Mouse (Mus musculus) limb, embryonic 13.5 days (tissue): ENCODE measurements at regions not wholly inside any gene's neighbourhood (a gene's known extent, or its start where the extent isn't known, plus 50 kb on each side); places are given as distances from the start of the nearest gene placed in this dataset.

Experiments used
- ATAC-seq: fragments of 200-750 bp; cut with Nextera tagmentation; 2 replicates; pipeline ENCODE4 v1.8.0; 2017; ENCODE audit warnings: low read depth, moderate number of reproducible peaks, moderate TSS enrichment; ENCODE audit not compliant: low FRiP score
- H3K27ac ChIP-seq: fragments of 300-500 bp; sonication (generic); 2 replicates; pipeline ENCODE4 v1.5.1; 2015; ENCODE audit warnings: inconsistent platforms, mild to moderate bottlenecking, moderate library complexity
- H3K27me3 ChIP-seq: fragments of 300-500 bp; sonication (generic); 2 replicates; pipeline ENCODE4 v1.6.1; 2015; ENCODE audit warnings: mild to moderate bottlenecking, inconsistent platforms
- H3K36me3 ChIP-seq: fragments of 300-500 bp; sonication (generic); 2 replicates; pipeline ENCODE4 v1.6.1; 2015; ENCODE audit warnings: inconsistent platforms, mild to moderate bottlenecking, moderate library complexity
- H3K4me1 ChIP-seq: fragments of 300-500 bp; sonication (generic); 2 replicates; pipeline ENCODE4 v1.6.1; 2015; ENCODE audit warnings: inconsistent platforms
- H3K4me2 ChIP-seq: fragments of 300-500 bp; sonication (generic); replicated peaks from 2 replicates; pipeline ENCODE4 v1.6.1; 2015; ENCODE audit warnings: inconsistent platforms, mild to moderate bottlenecking, moderate library complexity
- H3K4me3 ChIP-seq: fragments of 300-500 bp; sonication (generic); 2 replicates; pipeline ENCODE4 v1.5.1; 2015; ENCODE audit warnings: moderate library complexity, mild to moderate bottlenecking, inconsistent platforms
- H3K9ac ChIP-seq: fragments of 300-500 bp; sonication (generic); 2 replicates; pipeline ENCODE4 v1.6.1; 2015; ENCODE audit warnings: mild to moderate bottlenecking, inconsistent platforms
- H3K9me3 ChIP-seq: fragments of 300-500 bp; sonication (generic); 2 replicates; pipeline ENCODE4 v1.6.1; 2016; ENCODE audit warnings: inconsistent platforms
- WGBS: fragments of 180-500 bp; shearing (Covaris S2); methylation state at CpG from one replicate; pipeline ENCODE4 v1.1.7; 2015; 5-methylcytosine and 5-hydroxymethylcytosine counted together

- ATAC-seq = no peak
- WGBS = 87% methylated on average over 3 of the region's 3 CpGs
- Histone ChIP-seq H3K4me3 (no peak overlapping the region), H3K27ac (no peak overlapping the region), H3K9me3 (no peaks in the 10 kb centered on the region), H3K36me3 (no peaks in the 10 kb centered on the region), H3K4me2 (no peak overlapping the region), H3K9ac (no peak overlapping the region), H3K4me1 (peaks cover 7% of the 10 kb centered on the region; the same call in 1 of the 2 replicates), H3K27me3 (no peaks in the 10 kb centered on the region)
Observed at GRCm38 (mm10) chr13:46058341-46058740, 93.5 kb upstream of the Atxn1 start.

- Histone ChIP-seq H3K27ac (no peak overlapping the region), H3K4me1 (peaks cover 7% of the 10 kb centered on the region; the same call in 1 of the 2 replicates), H3K36me3 (no peaks in the 10 kb centered on the region), H3K27me3 (no peaks in the 10 kb centered on the region), H3K9ac (no peak overlapping the region), H3K4me2 (no peak overlapping the region), H3K4me3 (no peak overlapping the region), H3K9me3 (no peaks in the 10 kb centered on the region)
- WGBS = 82% methylated on average over 3 of the region's 3 CpGs
- ATAC-seq = no peak
Observed at GRCm38 (mm10) chr13:46055410-46055809, 90.6 kb upstream of the Atxn1 start.

GRCm38 (mm10) chr13:46043568-46043967 is 78.8 kb upstream of the Atxn1 start:
- 61% methylated on average over 12 of the region's 12 CpGs for WGBS
- Histone ChIP-seq H3K36me3 (no peaks in the 10 kb centered on the region), H3K4me3 (no peak overlapping the region), H3K4me1 (no peaks in the 10 kb centered on the region), H3K27ac (no peak overlapping the region), H3K9me3 (no peaks in the 10 kb centered on the region), H3K27me3 (no peaks in the 10 kb centered on the region), H3K9ac (no peak overlapping the region), H3K4me2 (no peak overlapping the region)
- no peak for ATAC-seq

GRCm38 (mm10) chr13:46043016-46043415 is 78.2 kb upstream of the Atxn1 start:
- H3K9ac ChIP-seq = no peak overlapping the region
- no peak overlapping the region for H3K4me2 ChIP-seq
- ATAC-seq = no peak
- H3K27ac ChIP-seq = no peak overlapping the region
- H3K27me3 ChIP-seq = no peaks in the 10 kb centered on the region
- no peaks in the 10 kb centered on the region for H3K4me1 ChIP-seq
- 55% methylated on average over 10 of the region's 10 CpGs for WGBS
- H3K36me3 ChIP-seq = no peaks in the 10 kb centered on the region
- H3K9me3 ChIP-seq = no peaks in the 10 kb centered on the region
- no peak overlapping the region for H3K4me3 ChIP-seq

- no peak overlapping the region for H3K9ac ChIP-seq
- no peak for ATAC-seq
- H3K9me3 ChIP-seq = no peaks in the 10 kb centered on the region
Observed at GRCm38 (mm10) chr13:46042224-46042623, 77.4 kb upstream of the Atxn1 start.

GRCm38 (mm10) chr13:46041475-46041874 is 76.7 kb upstream of the Atxn1 start:
- no peaks in the 10 kb centered on the region for H3K27me3 ChIP-seq
- no peak overlapping the region for H3K4me3 ChIP-seq
- H3K4me2 ChIP-seq = no peak overlapping the region
- H3K27ac ChIP-seq = no peak overlapping the region
- H3K9me3 ChIP-seq = no peaks in the 10 kb centered on the region
- H3K9ac ChIP-seq = no peak overlapping the region
- H3K36me3 ChIP-seq = no peaks in the 10 kb centered on the region
- H3K4me1 ChIP-seq = no peaks in the 10 kb centered on the region
- 89% methylated on average over 4 of the region's 4 CpGs for WGBS
- ATAC-seq = no peak

More at GRCm38 (mm10) chr13:46042224-46042623, 77.4 kb upstream of the Atxn1 start:
- H3K4me2 ChIP-seq = no peak overlapping the region
- no peak overlapping the region for H3K27ac ChIP-seq
- no peak overlapping the region for H3K4me3 ChIP-seq
- no peaks in the 10 kb centered on the region for H3K27me3 ChIP-seq
- H3K36me3 ChIP-seq = no peaks in the 10 kb centered on the region
- WGBS = 82% methylated on average over 8 of the region's 8 CpGs
- no peaks in the 10 kb centered on the region for H3K4me1 ChIP-seq

- no peak overlapping the region for H3K27ac ChIP-seq
- ATAC-seq = no peak
- H3K4me1 ChIP-seq = no peaks in the 10 kb centered on the region
- no peaks in the 10 kb centered on the region for H3K9me3 ChIP-seq
- no peak overlapping the region for H3K4me2 ChIP-seq
- H3K27me3 ChIP-seq = no peaks in the 10 kb centered on the region
- no peak overlapping the region for H3K4me3 ChIP-seq
- 93% methylated on average over 5 of the region's 5 CpGs for WGBS
- no peak overlapping the region for H3K9ac ChIP-seq
- H3K36me3 ChIP-seq = no peaks in the 10 kb centered on the region
Observed at GRCm38 (mm10) chr13:46040062-46040461, 75.3 kb upstream of the Atxn1 start.

- Histone ChIP-seq H3K36me3 (no peaks in the 10 kb centered on the region), H3K4me1 (no peaks in the 10 kb centered on the region), H3K9me3 (no peaks in the 10 kb centered on the region), H3K9ac (no peak overlapping the region), H3K4me3 (no peak overlapping the region), H3K27ac (no peak overlapping the region), H3K4me2 (no peak overlapping the region), H3K27me3 (no peaks in the 10 kb centered on the region)
- WGBS = 68% methylated on average over 10 of the region's 10 CpGs
- no peak for ATAC-seq
Observed at GRCm38 (mm10) chr13:46038441-46039331, 73.9 kb upstream of the Atxn1 start.

- 79% methylated on average over 2 of the region's 2 CpGs for WGBS
- no peak overlapping the region for H3K4me2 ChIP-seq
- H3K4me1 ChIP-seq = no peaks in the 10 kb centered on the region
- no peak overlapping the region for H3K4me3 ChIP-seq
- H3K36me3 ChIP-seq = no peaks in the 10 kb centered on the region
- no peaks in the 10 kb centered on the region for H3K9me3 ChIP-seq
- H3K27ac ChIP-seq = no peak overlapping the region
- ATAC-seq = no peak
- no peaks in the 10 kb centered on the region for H3K27me3 ChIP-seq
- H3K9ac ChIP-seq = no peak overlapping the region
Observed at GRCm38 (mm10) chr13:46032281-46032680, 67.5 kb upstream of the Atxn1 start.

- no peaks in the 10 kb centered on the region for H3K36me3 ChIP-seq
- no peaks in the 10 kb centered on the region for H3K9me3 ChIP-seq
- H3K9ac ChIP-seq = no peak overlapping the region
- H3K27ac ChIP-seq = no peak overlapping the region
- 40% methylated on average over 2 of the region's 2 CpGs for WGBS
- H3K4me1 ChIP-seq = peaks cover 21% of the 10 kb centered on the region
- no peak overlapping the region for H3K4me2 ChIP-seq
- no peak for ATAC-seq
- no peaks in the 10 kb centered on the region for H3K27me3 ChIP-seq
- no peak overlapping the region for H3K4me3 ChIP-seq
Observed at GRCm38 (mm10) chr13:46026018-46026417, 61.2 kb upstream of the Atxn1 start.

- Histone ChIP-seq H3K4me2 (no peak overlapping the region), H3K9ac (no peak overlapping the region), H3K4me1 (peaks cover 38% of the 10 kb centered on the region), H3K27me3 (no peaks in the 10 kb centered on the region), H3K4me3 (no peak overlapping the region), H3K27ac (no peak overlapping the region), H3K9me3 (no peaks in the 10 kb centered on the region), H3K36me3 (no peaks in the 10 kb centered on the region)
- ATAC-seq = no peak
- 87% methylated on average over 5 of the region's 5 CpGs for WGBS
Observed at GRCm38 (mm10) chr13:46023630-46024041, 58.8 kb upstream of the Atxn1 start.

GRCm38 (mm10) chr13:46023187-46023586 is 58.4 kb upstream of the Atxn1 start:
- Histone ChIP-seq H3K4me3 (no peak overlapping the region), H3K4me1 (peaks cover 39% of the 10 kb centered on the region), H3K9me3 (no peaks in the 10 kb centered on the region), H3K36me3 (no peaks in the 10 kb centered on the region), H3K27me3 (no peaks in the 10 kb centered on the region), H3K4me2 (no peak overlapping the region), H3K9ac (no peak overlapping the region), H3K27ac (no peak overlapping the region)
- 48% methylated on average over 5 of the region's 5 CpGs for WGBS
- ATAC-seq = no peak
